Mouse (Mus musculus): ENCODE data around the gene Crb2.

DNA sequence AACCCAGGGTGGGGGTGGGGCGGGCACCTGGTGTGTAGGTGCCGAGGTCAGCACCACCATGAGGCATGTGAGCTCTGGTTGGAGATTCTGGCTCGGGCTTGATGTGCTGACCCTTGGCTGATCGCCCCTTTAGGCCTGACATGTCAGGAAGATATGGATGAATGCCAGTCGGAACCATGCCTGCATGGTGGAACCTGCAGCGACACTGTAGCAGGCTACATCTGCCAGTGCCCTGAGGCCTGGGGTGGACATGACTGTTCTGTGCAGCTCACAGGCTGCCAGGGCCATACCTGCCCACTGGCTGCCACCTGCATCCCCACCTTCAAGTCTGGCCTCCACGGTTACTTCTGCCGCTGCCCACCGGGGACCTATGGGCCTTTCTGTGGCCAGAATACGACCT, 13.9 kb downstream of the Crb2 start:
- TF ChIP-seq CTCF (IDR thresholded peaks at IDR 0.05; ENCODE audit: low read depth) (no peak), EP300 (IDR thresholded peaks at IDR 0.05; ENCODE audit: low read depth) (no peak)

Measured in heart, postnatal 0 days (tissue).